Mouse (Mus musculus): ENCODE results near the gene Micu2.
"Not testable (repeated sequence)": the region's sequence is repeated elsewhere in the genome, so short reads cannot be mapped to it uniquely, and the experiment has no call there.

The Micu2 gene

GRCm38 (mm10) chr14:57951089-57951488 lies 48.0 kb downstream of the Micu2 start:
- no peak for DNase-seq

GRCm38 (mm10) chr14:57945834-57946233 lies 53.2 kb downstream of the Micu2 start:
- DNase-seq: no peak

- DNase-seq: no peak
Observed at GRCm38 (mm10) chr14:57937297-57937696, 61.8 kb downstream of the Micu2 start.

- DNase-seq: no peak
Observed at GRCm38 (mm10) chr14:57934666-57935065, 64.4 kb downstream of the Micu2 start.

GRCm38 (mm10) chr14:57933608-57934007 lies 65.5 kb downstream of the Micu2 start:
- no peak for DNase-seq

- no peak for DNase-seq
Observed at GRCm38 (mm10) chr14:57932881-57933443, 66.1 kb downstream of the Micu2 start.

- DNase-seq: peak; percentile 48
Observed at GRCm38 (mm10) chr14:57921428-57922131, 77.5 kb downstream of the Micu2 start.

- DNase-seq: peak; percentile 41
Observed at GRCm38 (mm10) chr14:57920568-57921310, 78.3 kb downstream of the Micu2 start.

- DNase-seq: no peak
Observed at GRCm38 (mm10) chr14:57919148-57919875, 79.8 kb downstream of the Micu2 start.

GRCm38 (mm10) chr14:57915341-57915740 lies 83.7 kb downstream of the Micu2 start:
- no peak for DNase-seq

GRCm38 (mm10) chr14:57912211-57913007 lies 86.7 kb downstream of the Micu2 start:
- DNase-seq: not testable (repeated sequence)

- not testable (repeated sequence) for DNase-seq
Observed at GRCm38 (mm10) chr14:57911787-57912186, 87.3 kb downstream of the Micu2 start.

- no peak for DNase-seq
Observed at GRCm38 (mm10) chr14:57911316-57911715, 87.7 kb downstream of the Micu2 start.

GRCm38 (mm10) chr14:57910501-57911068 lies 88.5 kb downstream of the Micu2 start:
- DNase-seq: peak; percentile 90

GRCm38 (mm10) chr14:57909297-57909696 lies 89.8 kb downstream of the Micu2 start:
- DNase-seq: peak; percentile 16

GRCm38 (mm10) chr14:57908431-57908830 lies 90.6 kb downstream of the Micu2 start:
- no peak for DNase-seq

- DNase-seq: no peak
Observed at GRCm38 (mm10) chr14:57901998-57902397, 97.1 kb downstream of the Micu2 start.

- no peak for DNase-seq
Observed at GRCm38 (mm10) chr14:57896882-57897281, 102.2 kb downstream of the Micu2 start.

GRCm38 (mm10) chr14:57896088-57896871 lies 102.8 kb downstream of the Micu2 start:
- not testable (repeated sequence) for DNase-seq

GRCm38 (mm10) chr14:57894346-57894745 lies 104.7 kb downstream of the Micu2 start:
- DNase-seq: no peak

- DNase-seq: no peak
Observed at GRCm38 (mm10) chr14:57892961-57893360, 106.1 kb downstream of the Micu2 start.

All from right cerebral cortex, adult 18-20 months (tissue).